Mouse (Mus musculus): ENCODE data around the gene Cps1.

GRCm38 (mm10) chr1:67103476-67104248, 19.2 kb upstream of the Cps1 start:
- TF ChIP-seq GATA1 (IDR thresholded peaks at IDR 0.05; ENCODE audit: borderline replicate concordance, low read length) (no peak), FLI1 (IDR thresholded peaks at IDR 0.05; ENCODE audit: low read length) (no peak)
